Mouse (Mus musculus) kidney, adult 10 weeks (tissue): ENCODE measurements around the gene Srsf12. TPM values are rescaled to one million over a fixed set of nuclear protein-coding genes. Genes with fewer than 3 reads are reported as not detected.

Experiments
- polyA plus RNA-seq: library from polyadenylated mRNA; stranded (reverse); fragments of 350-450 nt; fragmentation: Illumina TruSeq; extraction: RNeasy Lipid Tissue Mini Kit (QIAGEN cat#74804); gene quantifications from one replicate; pipeline ENCODE4 v1.2.3, GENCODE M21; 2014; ENCODE audit warnings: low read depth, low replicate concordance

Srsf12 gene
- polyA plus RNA-seq, result not detected

GRCm38 (mm10) chr4:33208881-33209841, at the start of gene Srsf12:
TSS of gene Srsf12 (plus strand) at chr4:33208991.

DNA sequence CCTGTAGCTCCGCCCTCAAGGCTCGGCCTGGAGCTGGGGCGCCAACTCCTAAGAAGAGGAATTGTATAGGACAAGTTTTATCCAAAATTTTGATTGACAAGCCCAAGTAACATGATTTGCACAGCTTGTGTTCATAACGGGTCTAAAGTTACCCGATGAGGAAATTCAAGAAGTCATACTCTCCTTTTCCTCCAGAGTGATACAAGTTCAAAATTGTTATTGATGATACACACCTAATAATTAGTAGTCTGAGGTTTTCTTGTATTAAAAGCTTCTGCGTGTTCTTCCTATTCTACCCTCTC, 19.1 kb upstream of the Srsf12 start, which contains the start of gene Pm20d2:
TSS of gene Pm20d2 (minus strand) at position 3 of the 302 bp plus-strand sequence.

Other genes with a start within 250 kb of the Srsf12 start
- gene Rragd, start 226.0 kb upstream of the Srsf12 start, polyA plus RNA-seq, result 94.8 TPM
- gene Ube2j1, start 177.6 kb upstream of the Srsf12 start, polyA plus RNA-seq, result 55.4 TPM
- gene Gabrr2, start 146.0 kb upstream of the Srsf12 start, polyA plus RNA-seq, result 0.24 TPM
- not detected for gene Gabrr1, start 76.5 kb upstream of the Srsf12 start, polyA plus RNA-seq
- 1.5 TPM for gene Pm20d2, start 19.3 kb upstream of the Srsf12 start, polyA plus RNA-seq
- gene Pnrc1, start 81.2 kb downstream of the Srsf12 start, polyA plus RNA-seq, result 202 TPM
- 37.5 TPM for gene Rngtt, start 101.3 kb downstream of the Srsf12 start, polyA plus RNA-seq